8 mouse cellular contexts compared by ENCODE assay signal in the genomic region with DNA sequence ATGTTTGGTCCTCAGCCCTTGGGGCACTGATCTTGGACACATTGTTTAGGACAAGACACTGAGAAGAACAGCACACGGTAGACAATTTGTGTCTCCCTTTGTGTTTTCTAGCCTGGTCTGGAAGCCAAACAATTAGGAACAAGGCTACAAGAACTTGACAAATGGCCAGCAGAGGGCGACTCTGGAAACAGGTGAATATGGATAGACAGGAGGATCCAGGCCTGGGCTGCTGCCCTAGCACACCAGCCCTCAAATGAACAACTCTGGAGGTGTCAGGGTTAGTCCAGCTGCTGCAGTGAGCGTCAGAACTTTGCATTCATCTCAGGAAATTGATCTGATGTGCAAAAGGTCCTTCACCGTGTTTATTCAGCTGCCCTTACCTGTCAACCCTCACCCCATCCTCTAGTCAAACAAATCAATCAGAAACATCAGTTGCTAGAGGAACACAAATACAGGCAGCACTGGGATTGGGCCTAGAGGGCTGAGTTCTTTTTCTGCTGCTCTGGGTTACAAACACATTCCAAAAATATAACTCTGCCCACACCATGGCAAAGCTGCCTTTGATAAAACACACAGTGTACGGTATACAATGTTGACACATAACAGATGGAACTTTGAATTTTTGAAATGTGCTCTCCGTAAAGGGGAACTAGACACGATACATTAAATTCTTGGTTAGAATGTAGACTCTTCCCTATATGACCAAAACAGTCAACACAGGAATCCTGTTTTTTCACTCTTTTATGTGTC.
DNase-seq lines count a peak whose midpoint lies in the region; ATAC-seq and TF ChIP-seq lines count a peak whose summit lies in the region.

No protein-coding gene starts in this region.

- H3K9me3 ChIP-seq in forebrain, embryonic 10.5 days, result no peaks in the 10 kb centered on the region
- H3K9me3 ChIP-seq in forebrain, embryonic 13.5 days (replicated peaks), result no peaks in the 10 kb centered on the region
- no peaks in the 10 kb centered on the region for H3K9me3 ChIP-seq in midbrain, embryonic 11.5 days (ENCODE audit: control insufficient read depth, low read length)
- no peaks in the 10 kb centered on the region for H3K9me3 ChIP-seq in midbrain, embryonic 13.5 days
- no peaks in the 10 kb centered on the region for H3K9me3 ChIP-seq in midbrain, postnatal 0 days (ENCODE audit: low read length)
- H3K9me3 ChIP-seq in forebrain, embryonic 15.5 days, result no peaks in the 10 kb centered on the region

- no peak overlapping the region for H3K9ac ChIP-seq in forebrain, embryonic 13.5 days
- no peak overlapping the region for H3K9ac ChIP-seq in midbrain, embryonic 11.5 days (ENCODE audit: low read length)
- no peak overlapping the region for H3K9ac ChIP-seq in midbrain, embryonic 13.5 days (replicated peaks)
- no peak overlapping the region for H3K9ac ChIP-seq in midbrain, postnatal 0 days (replicated peaks; ENCODE audit: low read length, poor library complexity, severe bottlenecking)
- H3K9ac ChIP-seq in forebrain, embryonic 15.5 days (replicated peaks), result no peak overlapping the region

- WGBS in forebrain, embryonic 10.5 days, result 62% methylated on average over 7 of the region's 7 CpGs
- WGBS in forebrain, embryonic 13.5 days, result 67% methylated on average over 7 of the region's 7 CpGs
- 69% methylated on average over 7 of the region's 7 CpGs for WGBS in midbrain, embryonic 11.5 days
- WGBS in midbrain, embryonic 13.5 days, result 60% methylated on average over 7 of the region's 7 CpGs
- WGBS in midbrain, postnatal 0 days, result 67% methylated on average over 7 of the region's 7 CpGs
- 63% methylated on average over 7 of the region's 7 CpGs for WGBS in forebrain, embryonic 15.5 days

- no peak overlapping the region for H3K4me3 ChIP-seq in forebrain, embryonic 10.5 days
- H3K4me3 ChIP-seq in forebrain, embryonic 13.5 days, result no peak overlapping the region
- no peak overlapping the region for H3K4me3 ChIP-seq in midbrain, embryonic 11.5 days (ENCODE audit: low read depth, low read length)
- no peak overlapping the region for H3K4me3 ChIP-seq in midbrain, embryonic 13.5 days (replicated peaks)
- H3K4me3 ChIP-seq in midbrain, postnatal 0 days (ENCODE audit: low read depth, low read length), result no peak overlapping the region
- no peak overlapping the region for H3K4me3 ChIP-seq in forebrain, embryonic 15.5 days

- no peak for ATAC-seq in forebrain, embryonic 13.5 days
- ATAC-seq in midbrain, embryonic 11.5 days (ENCODE audit: low FRiP score), result peak; percentile 47; the same call in 1 of the 2 replicates
- no peak for ATAC-seq in midbrain, embryonic 13.5 days
- ATAC-seq in midbrain, postnatal 0 days (ENCODE audit: low FRiP score), result no peak
- no peak; the same call in 1 of the 2 replicates for ATAC-seq in forebrain, embryonic 15.5 days (replicated peaks)

- peaks cover 42% of the 10 kb centered on the region for H3K4me1 ChIP-seq in forebrain, embryonic 10.5 days
- H3K4me1 ChIP-seq in forebrain, embryonic 13.5 days, result peaks cover 20% of the 10 kb centered on the region
- H3K4me1 ChIP-seq in midbrain, embryonic 11.5 days (ENCODE audit: control insufficient read depth, insufficient read depth, low read length), result peaks cover 8% of the 10 kb centered on the region; the same call in 1 of the 2 replicates
- H3K4me1 ChIP-seq in midbrain, embryonic 13.5 days (replicated peaks), result peaks cover 8% of the 10 kb centered on the region; the same call in 1 of the 2 replicates
- peaks cover 4% of the 10 kb centered on the region; the same call in 1 of the 2 replicates for H3K4me1 ChIP-seq in midbrain, postnatal 0 days (ENCODE audit: insufficient read depth, low read length)
- H3K4me1 ChIP-seq in forebrain, embryonic 15.5 days, result no peaks in the 10 kb centered on the region

- H3K4me2 ChIP-seq in forebrain, embryonic 13.5 days, result no peak overlapping the region
- no peak overlapping the region for H3K4me2 ChIP-seq in midbrain, embryonic 11.5 days
- H3K4me2 ChIP-seq in midbrain, embryonic 13.5 days (replicated peaks), result no peak overlapping the region
- H3K4me2 ChIP-seq in midbrain, postnatal 0 days (ENCODE audit: low read depth, low read length, poor library complexity, severe bottlenecking), result no peak overlapping the region
- H3K4me2 ChIP-seq in forebrain, embryonic 15.5 days (replicated peaks), result no peak overlapping the region

- TF ChIP-seq CTCF in midbrain, postnatal 0 days (IDR thresholded peaks at IDR 0.05), result peak; percentile 52

- no peaks in the 10 kb centered on the region for H3K27me3 ChIP-seq in forebrain, embryonic 10.5 days (ENCODE audit: poor library complexity, severe bottlenecking)
- H3K27me3 ChIP-seq in forebrain, embryonic 13.5 days, result no peaks in the 10 kb centered on the region
- no peaks in the 10 kb centered on the region for H3K27me3 ChIP-seq in midbrain, embryonic 11.5 days (ENCODE audit: control insufficient read depth, insufficient read depth, low read length)
- H3K27me3 ChIP-seq in midbrain, embryonic 13.5 days, result no peaks in the 10 kb centered on the region
- H3K27me3 ChIP-seq in midbrain, postnatal 0 days (ENCODE audit: insufficient read depth, low read length), result no peaks in the 10 kb centered on the region
- H3K27me3 ChIP-seq in forebrain, embryonic 15.5 days, result no peaks in the 10 kb centered on the region

- H3K27ac ChIP-seq in forebrain, embryonic 10.5 days, result peak overlapping the region; percentile 78
- H3K27ac ChIP-seq in forebrain, embryonic 13.5 days, result no peak overlapping the region
- no peak overlapping the region for H3K27ac ChIP-seq in midbrain, embryonic 11.5 days (ENCODE audit: low read depth, low read length)
- H3K27ac ChIP-seq in midbrain, embryonic 13.5 days, result no peak overlapping the region
- H3K27ac ChIP-seq in midbrain, postnatal 0 days (ENCODE audit: low read depth, low read length), result no peak overlapping the region
- no peak overlapping the region for H3K27ac ChIP-seq in forebrain, embryonic 15.5 days (replicated peaks)

- H3K36me3 ChIP-seq in forebrain, embryonic 10.5 days (replicated peaks), result no peaks in the 10 kb centered on the region
- H3K36me3 ChIP-seq in forebrain, embryonic 13.5 days (ENCODE audit: poor library complexity, severe bottlenecking), result no peaks in the 10 kb centered on the region
- no peaks in the 10 kb centered on the region for H3K36me3 ChIP-seq in midbrain, embryonic 11.5 days (ENCODE audit: control insufficient read depth, insufficient read depth, low read length)
- H3K36me3 ChIP-seq in midbrain, embryonic 13.5 days, result no peaks in the 10 kb centered on the region
- no peaks in the 10 kb centered on the region for H3K36me3 ChIP-seq in midbrain, postnatal 0 days (ENCODE audit: insufficient read depth, low read length)
- no peaks in the 10 kb centered on the region for H3K36me3 ChIP-seq in forebrain, embryonic 15.5 days

- peak; percentile 43 for DNase-seq in forebrain, embryonic 10.5 days (ENCODE audit: extremely low spot score, low spot score)
- no peak for DNase-seq in midbrain, embryonic 11.5 days (ENCODE audit: low spot score, missing footprints)
- peak; percentile 58 for DNase-seq in brain, adult 2 months (ENCODE audit: low read depth, low spot score)
- peak; percentile 14 to 24 for DNase-seq in layer of hippocampus, adult 8-10 months (ENCODE audit: low spot score in 2 of 2)
- no peak for DNase-seq in midbrain, postnatal 0 days (ENCODE audit: low spot score)

Comparison
In these comparisons a context has a peak if more than half of its experiments do, and no peak if none do; other contexts are left out.
1. DNase-seq: peak in forebrain, embryonic 10.5 days (single experiment), brain, adult 2 months (single experiment) and layer of hippocampus, adult 8-10 months (2 of 2); none in midbrain, embryonic 11.5 days (single experiment) and midbrain, postnatal 0 days (single experiment).